Mouse (Mus musculus) thymus, adult 18-20 months (tissue): ENCODE results near the gene Tnfrsf13c.

Source experiments
- DNase-seq, 2 experiments: peaks; one replicate each; pipeline ENCODE4 v3.0.0; 2022; ENCODE audit warnings: mixed read lengths in 2 of 2

Tnfrsf13c gene

DNA sequence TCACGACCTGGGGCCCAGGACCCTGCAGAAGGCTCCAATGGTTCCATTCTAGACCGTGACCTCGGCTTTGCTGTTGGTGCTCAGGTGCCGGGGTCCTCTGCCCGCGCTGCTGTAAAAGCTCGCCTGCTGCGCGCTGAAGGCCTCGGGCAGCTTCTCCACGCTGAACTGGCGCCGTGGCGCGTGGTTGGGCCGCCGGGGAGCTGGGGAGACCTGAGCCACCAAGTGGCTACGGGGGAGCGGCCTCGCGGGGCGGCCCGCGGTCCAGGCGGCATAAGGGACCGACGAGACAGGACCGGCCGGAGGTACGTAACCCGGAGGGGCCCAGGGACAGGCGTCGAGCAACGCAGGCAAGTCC is 17.1 kb downstream of the Tnfrsf13c start:
- DNase-seq = no peak

DNA sequence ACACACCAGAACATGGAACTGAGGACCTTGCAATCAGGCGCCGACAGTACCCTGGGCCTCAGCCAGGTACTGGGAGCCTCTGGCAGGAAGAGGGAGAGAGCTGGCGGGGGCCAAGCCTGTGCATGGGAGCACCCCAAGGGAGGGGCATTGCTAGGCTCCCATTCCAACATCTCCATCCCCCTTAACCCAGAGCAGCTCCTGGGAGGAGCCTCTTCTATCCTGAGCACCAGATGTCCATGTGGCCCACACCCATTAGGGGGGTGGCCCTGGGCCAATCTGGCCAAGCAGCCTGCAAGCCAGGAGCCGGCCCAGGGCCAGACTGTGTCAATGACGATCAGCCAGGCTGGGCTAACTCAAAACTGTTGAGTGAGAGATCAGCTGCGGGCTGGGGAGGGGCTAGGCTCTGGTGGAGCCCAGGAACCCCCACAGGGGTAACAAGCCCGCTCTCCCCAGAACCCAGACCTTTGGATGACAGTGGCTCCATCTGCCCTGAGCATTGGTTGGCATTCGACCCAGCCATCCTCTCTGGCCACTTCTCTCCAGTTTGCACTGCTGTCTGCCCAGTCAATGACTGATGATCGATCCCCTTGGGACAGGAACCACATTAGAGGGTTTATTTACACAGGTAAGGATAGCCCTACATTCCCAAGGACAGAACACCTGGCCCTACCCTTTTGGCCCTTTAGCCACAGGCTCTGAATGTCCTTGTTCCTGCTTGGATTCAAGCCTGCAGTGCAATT is 17.6 kb downstream of the Tnfrsf13c start:
- no peak for DNase-seq

DNA sequence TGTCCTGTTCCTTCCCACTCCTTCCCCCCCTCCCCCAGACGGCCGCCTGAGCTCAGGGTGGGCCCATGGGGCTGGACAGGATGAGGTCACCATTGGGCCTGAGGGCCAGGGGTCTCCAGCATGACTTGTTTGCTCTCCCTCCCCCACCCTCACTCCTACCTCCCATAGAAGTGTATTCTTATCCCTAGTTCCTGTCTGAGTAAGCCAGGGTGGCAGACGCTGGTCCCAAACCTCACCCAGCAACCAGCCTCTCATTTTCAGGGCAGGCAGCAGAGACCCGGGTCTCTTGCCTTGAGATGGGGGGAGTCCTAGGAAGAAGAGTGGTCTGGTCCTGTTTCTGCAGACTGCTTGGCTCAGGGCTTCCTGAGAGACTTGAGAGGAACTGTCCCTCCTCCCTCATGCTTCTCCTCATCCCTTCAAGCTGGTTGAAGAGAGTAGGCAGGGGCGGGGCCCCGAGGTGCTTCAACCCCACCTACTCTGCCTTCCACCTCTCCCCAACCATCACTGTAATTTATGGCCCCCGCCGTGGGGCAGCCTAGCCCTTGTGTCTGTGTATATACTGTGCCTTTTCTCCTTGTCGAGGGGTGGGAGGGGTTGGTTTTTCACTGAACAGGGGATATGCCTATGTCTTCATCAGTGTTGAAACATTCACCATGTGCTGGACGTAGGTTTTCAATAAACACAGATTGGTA is 19.3 kb downstream of the Tnfrsf13c start:
- no peak for DNase-seq

DNA sequence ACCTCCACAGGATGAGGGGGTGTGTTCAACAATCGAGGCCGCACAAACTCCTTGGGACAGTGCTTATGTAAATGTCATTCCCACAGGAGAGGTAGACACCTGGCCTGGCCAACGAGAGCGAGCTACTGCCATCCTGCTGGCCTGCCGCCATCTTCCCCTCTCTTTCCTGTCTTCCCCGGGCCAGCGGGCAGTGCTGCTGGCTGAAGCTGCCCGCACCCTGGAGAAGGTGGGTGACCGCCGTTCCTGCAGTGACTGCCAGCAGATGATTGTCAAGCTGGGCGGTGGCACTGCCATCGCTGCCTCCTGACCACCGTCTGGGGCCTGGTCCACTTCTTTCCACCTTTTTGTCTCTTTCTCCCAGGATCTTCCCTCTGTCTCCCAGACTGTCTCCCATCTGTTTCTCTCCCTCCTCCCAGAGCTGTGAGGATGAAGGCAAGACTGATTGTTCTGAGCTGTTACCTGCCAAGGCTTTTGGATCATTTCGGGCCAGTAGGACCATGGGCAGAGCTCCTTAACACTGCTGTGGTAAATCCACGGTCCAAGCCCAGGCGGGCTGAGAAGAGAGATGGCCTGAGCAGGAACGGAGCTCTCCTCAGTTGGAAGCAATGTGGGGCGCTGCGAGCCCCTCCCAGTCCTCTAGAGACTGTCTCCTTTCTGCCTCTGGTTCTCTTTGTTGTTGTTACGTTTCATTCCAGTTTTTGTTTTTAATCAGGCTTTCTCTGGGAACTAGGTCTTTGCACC is 20.4 kb downstream of the Tnfrsf13c start:
- no peak for DNase-seq

DNA sequence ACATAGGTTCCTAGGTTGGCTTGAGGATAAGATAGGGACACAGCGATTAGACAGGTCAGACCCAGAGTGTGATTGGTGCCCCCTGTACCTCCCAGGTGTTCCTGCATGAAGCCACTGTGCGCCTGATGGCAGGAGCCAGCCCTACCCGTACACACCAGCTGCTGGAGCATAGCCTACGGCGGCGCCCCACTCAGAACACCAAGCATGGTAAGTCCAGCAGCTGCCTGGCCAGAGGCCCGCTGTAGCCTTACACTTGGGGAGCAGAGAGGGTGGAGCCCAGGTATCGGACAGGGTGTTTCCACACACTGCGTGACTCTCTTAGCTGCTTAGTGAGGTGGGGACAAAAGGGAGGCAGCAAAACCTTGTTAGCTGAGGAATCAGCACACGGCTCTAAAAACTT is 21.1 kb downstream of the Tnfrsf13c start:
- no peak for DNase-seq

DNA sequence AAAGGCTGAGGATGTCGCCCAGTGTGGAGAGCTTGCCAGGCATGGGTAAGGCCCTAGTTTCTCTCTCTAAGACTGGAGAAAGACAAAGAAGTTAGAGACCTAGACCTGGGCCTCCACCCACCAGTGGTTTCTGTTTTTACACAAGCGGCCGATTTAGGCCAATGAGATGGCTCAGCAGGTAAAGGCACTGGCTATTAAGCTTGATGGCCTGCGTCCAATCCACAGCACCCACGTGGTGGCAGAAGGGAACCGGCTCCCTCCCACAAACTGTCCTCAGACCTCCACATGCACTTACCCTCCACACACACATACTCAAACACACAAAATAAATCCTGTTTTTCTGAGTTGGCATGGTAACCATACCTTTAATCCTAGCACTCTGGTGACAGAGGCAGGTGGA is 22.1 kb downstream of the Tnfrsf13c start:
- no peak for DNase-seq

DNA sequence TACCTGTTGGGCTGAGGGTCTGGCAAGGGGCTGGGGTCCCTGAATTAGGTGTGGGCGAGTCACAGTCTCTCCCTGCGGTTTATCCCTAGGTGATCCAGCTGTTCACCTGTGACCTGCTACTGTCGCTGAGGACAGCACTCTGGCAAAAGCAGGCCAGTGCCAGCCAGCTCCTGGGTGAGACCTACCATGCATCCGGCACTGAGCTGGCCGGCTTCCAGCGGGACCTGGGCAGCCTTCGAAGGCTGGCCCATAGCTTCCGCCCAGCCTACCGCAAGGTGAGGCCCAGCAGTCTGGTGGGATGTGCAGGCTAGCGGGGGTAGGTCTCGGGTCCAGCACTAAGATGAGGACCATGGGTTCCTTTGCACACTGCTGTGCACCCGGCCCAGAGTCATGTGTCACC is 24.6 kb downstream of the Tnfrsf13c start:
- no peak for DNase-seq

DNA sequence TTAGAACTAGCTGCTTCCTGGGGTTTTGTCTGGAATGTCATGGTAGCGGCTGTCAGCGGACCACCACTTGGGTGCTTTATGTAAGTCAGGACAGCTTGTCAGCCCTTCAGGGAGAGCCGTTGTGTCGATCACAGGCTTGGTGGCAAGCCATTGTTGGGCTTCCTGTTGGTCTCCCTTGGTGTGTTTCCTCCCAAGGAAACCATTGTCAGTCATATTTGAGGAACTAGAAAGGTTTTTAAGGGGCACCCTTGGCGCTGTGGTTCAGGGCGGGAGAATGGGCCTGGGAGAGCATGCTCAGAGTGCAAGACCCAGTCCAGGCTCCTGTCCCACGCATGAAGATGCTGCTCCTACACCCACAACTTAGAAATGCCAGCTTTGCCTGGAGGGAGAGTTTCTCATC is 25.8 kb downstream of the Tnfrsf13c start:
- DNase-seq = no peak

DNA sequence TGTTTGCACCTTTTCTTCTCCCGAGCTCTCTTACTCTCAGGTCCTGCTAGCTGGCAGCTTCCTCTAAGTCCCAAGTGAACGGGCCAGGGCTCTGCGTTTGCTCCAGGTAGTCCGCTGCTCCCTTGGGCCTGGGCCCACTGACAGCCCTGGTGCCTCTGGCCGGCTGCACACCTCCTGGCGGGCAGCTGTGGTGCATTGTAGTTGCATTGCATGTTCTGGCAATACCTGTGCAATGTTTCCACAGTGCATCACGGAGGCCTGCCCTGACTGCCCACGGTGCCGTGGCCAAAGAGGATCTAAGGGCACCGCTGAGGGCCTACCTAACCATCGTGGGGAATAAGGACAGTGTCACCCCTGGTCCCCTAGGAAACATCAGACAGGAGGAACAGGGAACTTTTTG is 26.2 kb downstream of the Tnfrsf13c start:
- no peak for DNase-seq

DNA sequence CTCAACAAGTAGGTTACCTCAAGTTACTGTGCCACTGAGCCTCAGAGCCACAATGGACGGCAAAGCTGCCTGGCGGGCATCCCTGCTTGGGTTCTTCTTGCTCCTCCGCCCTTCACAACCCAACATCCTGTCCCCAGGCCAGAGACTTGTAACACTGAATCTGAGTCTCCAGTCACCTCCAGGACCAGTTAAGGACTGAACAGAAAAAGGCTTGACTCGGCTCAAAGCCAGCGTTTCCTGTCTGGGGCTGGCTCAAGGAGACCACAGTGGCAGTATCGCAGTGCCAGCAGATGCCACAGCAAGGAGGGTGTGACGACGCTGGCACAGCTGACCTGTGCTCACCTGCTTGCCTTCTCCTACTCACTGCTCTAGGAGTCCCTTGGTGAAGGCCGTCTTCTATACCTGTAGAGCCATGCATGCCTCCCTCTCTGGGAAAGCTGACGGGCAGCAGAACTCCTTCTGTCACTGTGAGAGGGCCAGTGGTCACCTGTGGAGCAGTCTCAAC is 26.9 kb downstream of the Tnfrsf13c start:
- no peak for DNase-seq

DNA sequence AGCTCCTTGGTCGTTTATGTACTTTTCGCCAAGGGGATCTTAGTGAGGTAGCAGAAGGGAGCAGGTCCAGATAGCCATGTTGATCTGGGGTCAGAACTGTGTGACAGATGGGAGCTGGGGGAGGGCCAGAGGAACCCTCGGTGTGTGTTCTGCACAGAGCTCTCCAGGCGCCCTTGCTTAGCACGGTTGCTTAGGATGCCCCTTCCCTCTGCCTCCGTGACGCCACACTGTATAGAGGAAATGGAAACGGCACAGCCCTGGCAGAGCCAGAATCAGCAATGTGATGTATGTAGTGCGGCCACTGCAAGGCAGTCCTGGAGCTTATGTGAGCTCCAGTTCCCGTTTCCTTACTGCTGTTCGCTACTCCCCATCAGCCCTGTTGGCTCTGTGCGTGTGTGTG is 27.9 kb downstream of the Tnfrsf13c start:
- DNase-seq = no peak

DNA sequence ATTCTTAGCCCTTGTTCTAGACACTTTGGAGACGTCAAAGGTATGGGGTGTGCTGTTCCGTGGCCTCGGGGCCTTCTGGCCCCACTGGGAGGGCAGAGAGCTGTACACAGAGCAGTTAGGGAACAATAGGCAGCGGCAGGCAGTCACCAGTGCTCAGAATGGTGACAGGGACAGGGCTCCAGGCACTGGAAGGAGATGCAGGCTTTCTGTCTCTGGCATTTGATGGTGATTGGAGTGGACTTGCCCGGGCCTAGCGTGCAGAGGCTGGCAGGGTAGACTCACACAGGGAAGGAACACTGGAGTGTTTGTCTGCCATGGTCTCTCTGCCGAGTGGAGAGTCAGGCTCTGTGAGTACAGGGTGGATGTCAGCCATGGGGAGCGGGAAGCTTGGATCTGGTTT is 31.6 kb downstream of the Tnfrsf13c start:
- DNase-seq = no peak

DNA sequence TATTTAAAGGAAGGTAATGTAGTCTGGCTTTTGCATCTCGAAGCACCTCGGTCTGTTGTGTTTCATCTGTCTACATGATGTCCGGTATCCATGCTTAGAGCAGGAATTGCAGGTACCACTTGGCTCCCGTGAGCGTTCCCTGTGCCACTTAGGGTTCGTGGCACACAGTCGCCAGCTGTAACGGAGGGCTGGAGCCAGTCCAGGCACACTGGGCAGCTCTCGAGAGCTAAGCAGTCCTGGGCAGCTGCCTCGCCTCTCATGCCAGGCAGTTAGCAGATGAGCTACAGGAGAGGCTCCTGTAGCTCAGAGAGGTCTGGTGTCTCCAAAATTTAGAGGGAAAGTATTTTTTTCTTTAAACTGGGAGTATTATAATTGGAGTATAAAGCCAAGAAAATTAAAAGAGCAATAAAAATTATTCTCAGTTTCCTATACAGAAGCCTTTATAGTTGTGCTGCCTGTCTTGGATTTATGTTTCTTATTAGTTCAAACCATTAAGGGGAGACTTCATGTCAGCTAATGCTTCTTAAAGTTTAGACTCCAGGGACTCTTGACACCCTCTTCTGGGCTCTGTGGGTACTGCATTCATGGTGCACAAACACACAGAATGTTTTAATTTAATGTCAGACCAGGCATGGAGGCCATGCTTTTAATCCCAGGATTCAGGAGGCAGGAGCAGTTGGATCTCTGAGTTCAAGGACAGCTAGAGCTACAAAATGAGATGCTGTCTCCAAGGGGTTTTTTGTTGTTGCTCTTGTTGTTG is 35.5 kb downstream of the Tnfrsf13c start:
- DNase-seq = no peak

DNA sequence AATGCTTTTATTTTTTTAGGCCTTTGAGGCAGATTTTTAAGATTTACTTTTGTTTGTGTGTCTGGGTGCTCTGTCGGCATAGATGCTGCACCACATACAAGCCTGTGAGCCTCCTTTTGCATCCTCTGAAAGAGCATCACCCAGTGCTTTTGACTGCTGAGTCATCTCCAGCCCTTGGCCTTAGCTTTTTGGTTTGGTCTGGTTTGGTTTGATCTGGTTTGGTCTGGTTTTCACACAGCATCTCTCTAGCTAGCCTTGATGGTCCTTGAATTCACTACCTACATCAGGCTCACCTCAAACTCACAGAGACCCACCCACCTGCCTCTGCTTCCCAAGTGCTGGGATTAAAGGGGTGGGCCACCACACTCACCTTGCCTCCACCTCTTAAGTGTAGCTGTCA is 36.2 kb downstream of the Tnfrsf13c start:
- DNase-seq = no peak

DNA sequence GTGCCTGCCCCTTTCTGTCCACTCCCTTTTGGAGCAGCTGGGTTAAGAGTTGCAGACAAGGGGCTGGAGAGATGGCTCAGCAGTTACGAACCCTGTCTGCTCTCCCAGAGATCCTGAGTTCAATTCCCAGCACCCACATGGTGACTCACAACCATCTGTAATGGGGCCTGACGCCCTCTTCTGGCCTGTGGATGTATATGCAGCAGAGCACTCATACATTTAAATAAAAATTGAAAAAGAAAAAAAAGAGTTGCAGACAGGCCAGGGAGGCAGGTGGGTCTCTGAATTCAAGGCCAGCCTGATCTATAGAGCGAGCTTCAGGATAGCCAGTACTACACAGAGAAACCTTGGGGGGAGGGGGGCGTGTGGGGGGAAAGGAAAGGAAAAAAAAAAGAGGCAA is 36.8 kb downstream of the Tnfrsf13c start:
- no peak for DNase-seq

DNA sequence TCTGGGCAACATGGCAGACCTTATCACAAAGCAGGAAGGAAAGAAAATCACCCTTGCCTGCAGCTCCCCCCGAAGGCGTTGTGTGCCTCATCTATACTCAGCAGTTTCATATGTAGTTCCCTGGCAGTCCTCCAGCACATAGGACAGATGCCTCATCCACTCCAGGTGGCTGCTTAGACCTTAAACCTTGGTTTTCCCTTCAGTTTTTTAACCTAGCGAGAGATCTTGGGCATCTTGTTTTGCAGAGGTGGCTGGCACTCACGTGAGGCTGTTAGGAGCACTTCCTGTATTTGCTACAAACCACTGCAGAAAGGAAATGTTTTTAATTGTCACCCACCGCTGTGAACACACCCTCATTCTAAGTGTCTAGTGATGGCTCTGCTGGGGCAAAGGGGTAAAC is 37.2 kb downstream of the Tnfrsf13c start:
- DNase-seq = no peak

DNA sequence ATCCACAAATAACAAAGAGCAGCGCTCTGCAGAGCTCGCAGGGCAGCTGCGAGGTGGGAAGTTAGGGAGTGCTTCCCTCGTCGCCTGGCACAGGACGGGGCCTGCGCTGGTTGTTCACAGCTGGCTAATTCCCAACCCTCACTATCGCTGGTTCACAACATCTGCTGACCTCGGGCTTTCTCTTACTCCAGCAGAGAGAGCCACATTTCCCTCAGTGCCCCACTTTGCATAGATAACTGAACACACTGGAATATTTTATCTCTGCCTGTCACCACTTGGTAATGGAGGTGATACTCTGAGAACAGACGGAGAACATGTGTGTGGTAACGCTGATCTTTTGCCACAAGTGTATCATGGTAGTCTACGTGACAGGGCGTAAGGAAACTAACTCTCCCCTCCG is 38.0 kb downstream of the Tnfrsf13c start:
- no peak for DNase-seq

DNA sequence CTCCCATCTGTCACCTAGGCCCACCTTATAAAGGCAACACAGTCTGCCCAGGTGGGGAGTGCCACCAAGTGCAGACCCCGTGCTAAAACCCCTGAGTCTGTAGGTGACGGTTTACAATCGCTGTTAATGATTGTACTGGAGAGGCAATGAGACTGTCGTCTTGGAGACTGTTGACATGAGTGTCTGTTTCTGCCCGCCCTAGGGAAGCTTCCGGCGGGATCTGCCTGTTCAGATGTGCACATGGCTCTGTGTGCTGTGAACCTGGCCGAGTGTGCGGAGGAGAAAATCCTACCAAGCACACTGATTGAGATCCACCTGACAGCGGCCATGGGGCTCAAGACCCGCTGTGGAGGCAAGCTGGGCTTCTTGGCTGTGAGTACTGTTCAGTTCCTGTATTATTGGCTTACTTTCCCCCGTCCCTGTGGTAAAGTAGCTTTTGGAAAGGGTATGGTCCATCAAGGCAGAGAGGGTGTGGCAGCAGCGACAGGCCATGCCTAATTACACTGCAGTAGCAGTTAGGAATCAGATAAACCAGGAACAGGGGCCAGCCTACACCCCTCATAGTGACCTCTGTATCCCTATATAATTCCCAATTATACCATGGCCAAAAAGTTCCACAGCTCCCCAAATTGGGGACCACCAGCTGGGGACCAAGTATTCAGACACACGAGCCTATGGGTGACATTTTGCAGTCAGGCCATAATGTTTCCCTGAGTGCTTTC is 38.9 kb downstream of the Tnfrsf13c start:
- no peak for DNase-seq

DNA sequence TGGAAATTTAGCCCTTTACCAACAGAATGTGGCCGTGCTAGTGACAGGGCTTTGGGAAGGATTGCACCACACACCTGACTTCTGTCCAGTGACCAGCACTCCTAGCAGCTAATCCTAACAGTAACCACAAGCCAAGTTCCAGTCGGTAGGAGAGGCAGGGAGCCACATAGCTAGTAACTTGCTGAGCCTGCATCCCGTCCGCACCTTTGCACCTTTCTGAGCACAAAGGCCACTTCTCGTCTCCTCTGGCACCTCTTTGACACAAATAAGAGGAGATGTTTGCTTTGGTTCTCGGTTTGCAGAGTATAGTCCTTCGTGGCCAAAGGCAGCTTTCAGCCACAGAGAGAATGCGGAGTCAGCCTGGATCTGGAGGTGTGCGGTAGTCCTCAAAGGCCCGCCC is 39.5 kb downstream of the Tnfrsf13c start:
- DNase-seq = no peak

DNA sequence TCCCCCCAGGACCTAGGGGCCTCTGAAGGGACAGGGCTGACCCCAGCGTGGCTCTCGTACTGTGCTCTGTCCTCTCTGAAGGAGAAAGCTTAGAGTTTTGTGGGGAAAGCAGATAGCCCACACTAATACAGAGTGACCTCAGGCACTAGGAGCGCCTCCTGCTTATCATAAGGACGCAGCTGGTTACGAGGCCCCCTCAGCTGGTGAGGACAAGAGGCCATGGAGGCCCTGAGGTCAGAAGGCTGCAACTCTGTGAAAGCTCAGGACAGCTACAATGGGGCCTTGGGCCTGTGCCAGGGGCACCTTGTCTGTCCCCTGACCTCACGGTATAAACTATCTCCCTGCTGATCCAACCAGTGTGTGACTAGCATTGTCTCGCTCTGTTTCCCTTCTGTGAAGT is 40.0 kb downstream of the Tnfrsf13c start:
- DNase-seq = no peak

DNA sequence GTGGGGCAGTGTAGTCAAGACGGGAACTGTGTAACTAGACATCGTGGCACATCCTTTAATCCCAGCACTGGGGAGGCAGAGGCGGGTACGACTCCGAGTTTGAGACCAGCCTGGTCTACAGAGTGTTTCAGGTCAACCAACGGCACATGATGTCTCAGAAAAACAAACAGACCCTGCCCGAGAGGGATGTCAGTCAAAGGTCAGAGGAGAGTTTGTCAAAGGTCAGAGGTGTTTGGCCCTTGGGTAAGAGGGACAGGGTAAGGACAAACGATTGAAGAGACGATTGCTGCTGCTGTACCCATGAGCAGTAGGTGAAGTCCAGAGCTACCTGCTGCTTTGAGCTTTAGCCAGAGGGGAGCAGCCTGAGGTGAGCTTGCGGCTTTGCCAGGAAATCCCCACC is 40.6 kb downstream of the Tnfrsf13c start:
- no peak for DNase-seq

DNA sequence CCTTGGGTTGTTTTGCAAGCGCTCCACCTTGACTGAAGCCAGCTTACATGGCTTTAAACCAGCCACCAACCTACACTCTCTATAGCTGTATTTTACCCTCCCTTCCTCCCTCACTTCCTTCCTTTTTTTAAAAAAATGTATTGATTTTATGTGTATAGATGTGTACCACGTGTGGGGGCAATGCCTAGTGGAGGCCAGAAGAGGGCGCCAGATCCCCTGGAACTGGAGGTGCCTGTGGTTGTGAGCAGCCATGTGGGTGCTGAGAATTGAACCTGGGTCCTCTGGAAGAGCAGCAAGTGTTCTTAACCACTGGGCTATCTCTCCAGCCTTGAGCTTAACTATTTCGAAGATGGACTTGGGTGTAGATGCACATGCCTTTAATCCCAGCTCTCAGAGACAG is 41.9 kb downstream of the Tnfrsf13c start:
- DNase-seq = no peak

DNA sequence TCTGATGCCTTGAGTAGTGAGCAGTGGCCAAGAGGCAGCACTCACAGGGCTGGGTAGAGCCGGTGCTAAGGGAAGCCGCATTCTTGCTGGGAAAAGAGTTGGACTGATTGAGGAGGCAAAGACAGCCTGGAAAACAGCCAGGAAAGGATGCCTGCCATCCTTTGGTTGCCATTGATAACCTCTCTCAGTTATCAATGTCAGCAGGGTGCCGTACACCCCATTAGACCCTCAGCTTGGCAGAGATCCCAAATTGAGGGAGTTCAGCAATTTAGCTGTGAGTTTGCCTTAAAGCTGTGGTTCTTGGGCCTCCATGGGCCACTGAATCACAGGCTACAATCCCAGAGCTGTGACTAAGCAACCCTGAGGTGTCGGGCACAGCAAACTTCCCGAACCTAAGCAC is 43.0 kb downstream of the Tnfrsf13c start:
- DNase-seq = no peak
